Mouse (Mus musculus): Measurements from ENCODE around the gene Sesn1.

DNA sequence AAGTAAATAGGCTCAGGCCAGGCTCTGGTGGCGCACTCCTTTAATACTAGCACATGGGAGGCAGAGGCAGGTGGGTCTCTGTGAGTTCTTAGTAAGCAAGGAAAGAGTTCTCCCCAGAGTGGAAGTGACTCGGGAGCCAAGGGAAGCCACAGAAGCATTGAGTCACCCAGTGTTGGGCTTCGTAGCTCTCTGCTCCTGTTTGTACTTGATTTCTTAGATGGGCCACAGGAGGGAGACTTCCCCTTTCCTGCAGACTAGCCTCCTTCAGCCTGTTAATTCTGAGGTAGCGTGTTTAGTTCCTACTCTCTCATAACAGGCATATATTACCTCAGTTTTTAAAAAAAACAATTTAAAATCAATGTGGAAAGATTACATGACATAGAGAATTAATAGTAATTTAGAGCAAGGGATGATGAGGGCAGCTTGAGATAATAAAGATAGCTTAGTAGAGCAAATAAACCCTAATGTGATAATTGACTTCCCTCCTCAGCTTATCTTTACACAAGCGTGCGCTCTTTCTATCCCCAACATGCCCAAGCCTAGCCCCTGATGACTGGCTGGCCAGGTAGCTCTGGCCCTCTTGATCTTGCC lies 16.9 kb downstream of the Sesn1 start:
- TF ChIP-seq CTCF (IDR thresholded peaks at IDR 0.05; ENCODE audit: extremely low read depth, insufficient read length, insufficient replicate concordance, low read depth, low read length): no peak
- no peak for TF ChIP-seq POLR2A (IDR thresholded peaks at IDR 0.05; ENCODE audit: low read depth, low read length)

Data from small intestine, adult 2 months (tissue).